Comparison of ENCODE assay signal across 25 mouse cellular contexts in the genomic region with DNA sequence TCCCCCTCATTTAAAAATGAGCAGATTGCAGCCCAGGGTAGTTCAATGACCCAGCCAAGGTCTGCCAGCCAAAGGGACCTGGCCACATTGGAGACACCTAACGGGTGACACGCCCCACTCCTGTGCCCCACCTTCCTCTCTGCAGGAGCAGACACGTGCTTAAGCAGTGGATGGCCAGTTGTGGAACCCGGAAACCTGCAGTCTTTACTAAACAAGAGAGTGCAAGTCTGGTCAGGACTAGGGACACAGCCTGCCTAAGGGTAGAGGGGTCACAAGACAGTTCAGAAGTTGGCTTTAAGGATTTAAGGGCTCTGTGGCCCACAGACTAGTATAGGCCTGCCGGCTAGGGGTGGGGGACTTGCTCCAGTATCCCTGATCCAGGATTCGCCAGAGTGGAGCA.
A peak's percentile ranks its signal among the peaks of the same experiment; 100 is the strongest.
DNase-seq lines count a peak whose midpoint lies in the region; ATAC-seq and TF ChIP-seq lines count a peak whose summit lies in the region.
"Had no signal": no experiment of that assay in that cellular context is flagged by ENCODE, and none has a peak within 500 bp of the region (broad histone marks: within the 10 kb centered on the region; RNA-seq: fewer than 3 reads in every experiment).

No protein-coding gene starts in this region.

- TF ChIP-seq CTCF in hindbrain, postnatal 0 days (IDR thresholded peaks at IDR 0.05; ENCODE audit: low read depth), result no peak
- TF ChIP-seq CTCF in midbrain, postnatal 0 days (IDR thresholded peaks at IDR 0.05), result no peak

- H3K4me3 ChIP-seq in hindbrain, embryonic 10.5 days, result no peak overlapping the region
- no peak overlapping the region for H3K4me3 ChIP-seq in hindbrain, postnatal 0 days (ENCODE audit: low read length)
- H3K4me3 ChIP-seq in midbrain, embryonic 11.5 days (ENCODE audit: low read depth, low read length), result no peak overlapping the region
- no peak overlapping the region for H3K4me3 ChIP-seq in midbrain, postnatal 0 days (ENCODE audit: low read depth, low read length)
- no peak overlapping the region for H3K4me3 ChIP-seq in embryonic facial prominence, embryonic 13.5 days
- no peak overlapping the region for H3K4me3 ChIP-seq in limb, embryonic 13.5 days
- H3K4me3 ChIP-seq: forebrain, embryonic 15.5 days; heart, embryonic 12.5 days; liver, embryonic 13.5 days; midbrain, embryonic 12.5 days had no signal

- H3K36me3 ChIP-seq in hindbrain, embryonic 10.5 days, result no peaks in the 10 kb centered on the region
- no peaks in the 10 kb centered on the region for H3K36me3 ChIP-seq in hindbrain, postnatal 0 days (ENCODE audit: insufficient read depth, low read length)
- H3K36me3 ChIP-seq in midbrain, embryonic 11.5 days (ENCODE audit: control insufficient read depth, insufficient read depth, low read length), result no peaks in the 10 kb centered on the region
- no peaks in the 10 kb centered on the region for H3K36me3 ChIP-seq in midbrain, postnatal 0 days (ENCODE audit: insufficient read depth, low read length)
- H3K36me3 ChIP-seq in embryonic facial prominence, embryonic 13.5 days, result no peaks in the 10 kb centered on the region
- no peaks in the 10 kb centered on the region for H3K36me3 ChIP-seq in limb, embryonic 13.5 days
- H3K36me3 ChIP-seq: forebrain, embryonic 15.5 days; G1E; heart, embryonic 12.5 days; liver, embryonic 13.5 days; midbrain, embryonic 12.5 days had no signal

- peaks cover 15% of the 10 kb centered on the region for H3K4me1 ChIP-seq in hindbrain, embryonic 10.5 days (replicated peaks)
- H3K4me1 ChIP-seq in hindbrain, postnatal 0 days (ENCODE audit: insufficient read depth, low read length), result peaks cover 2% of the 10 kb centered on the region; the same call in 1 of the 2 replicates
- no peaks in the 10 kb centered on the region for H3K4me1 ChIP-seq in midbrain, embryonic 11.5 days (ENCODE audit: control insufficient read depth, insufficient read depth, low read length)
- H3K4me1 ChIP-seq in midbrain, postnatal 0 days (ENCODE audit: insufficient read depth, low read length), result no peaks in the 10 kb centered on the region
- peaks cover 17% of the 10 kb centered on the region for H3K4me1 ChIP-seq in embryonic facial prominence, embryonic 13.5 days
- peaks cover 23% of the 10 kb centered on the region for H3K4me1 ChIP-seq in limb, embryonic 13.5 days
- H3K4me1 ChIP-seq: heart, embryonic 12.5 days; liver, embryonic 13.5 days had no signal

- WGBS in hindbrain, embryonic 10.5 days, result 51% methylated on average over 6 of the region's 6 CpGs
- 58% methylated on average over 6 of the region's 6 CpGs for WGBS in hindbrain, postnatal 0 days
- WGBS in midbrain, embryonic 11.5 days, result 56% methylated on average over 6 of the region's 6 CpGs
- WGBS in midbrain, postnatal 0 days, result 63% methylated on average over 6 of the region's 6 CpGs
- 45% methylated on average over 6 of the region's 6 CpGs for WGBS in embryonic facial prominence, embryonic 13.5 days
- 47% methylated on average over 6 of the region's 6 CpGs for WGBS in limb, embryonic 13.5 days

- no peak overlapping the region for H3K9ac ChIP-seq in hindbrain, postnatal 0 days (replicated peaks; ENCODE audit: low read length)
- no peak overlapping the region for H3K9ac ChIP-seq in midbrain, embryonic 11.5 days (ENCODE audit: low read length)
- H3K9ac ChIP-seq in midbrain, postnatal 0 days (replicated peaks; ENCODE audit: low read length, poor library complexity, severe bottlenecking), result no peak overlapping the region
- no peak overlapping the region for H3K9ac ChIP-seq in embryonic facial prominence, embryonic 13.5 days
- no peak overlapping the region for H3K9ac ChIP-seq in limb, embryonic 13.5 days
- H3K9ac ChIP-seq: forebrain, embryonic 15.5 days; heart, embryonic 12.5 days; liver, embryonic 13.5 days; midbrain, embryonic 12.5 days had no signal

- H3K27me3 ChIP-seq in hindbrain, embryonic 10.5 days (ENCODE audit: insufficient read depth, poor library complexity, severe bottlenecking), result peaks cover 4% of the 10 kb centered on the region
- no peaks in the 10 kb centered on the region for H3K27me3 ChIP-seq in hindbrain, postnatal 0 days (ENCODE audit: insufficient read depth, low read length)
- no peaks in the 10 kb centered on the region for H3K27me3 ChIP-seq in midbrain, embryonic 11.5 days (ENCODE audit: control insufficient read depth, insufficient read depth, low read length)
- H3K27me3 ChIP-seq in midbrain, postnatal 0 days (ENCODE audit: insufficient read depth, low read length), result no peaks in the 10 kb centered on the region
- peaks cover 2% of the 10 kb centered on the region; the same call in 1 of the 2 replicates for H3K27me3 ChIP-seq in embryonic facial prominence, embryonic 13.5 days
- H3K27me3 ChIP-seq in limb, embryonic 13.5 days, result peaks cover 14% of the 10 kb centered on the region
- H3K27me3 ChIP-seq: forebrain, embryonic 15.5 days; liver, embryonic 13.5 days had no signal

- DNase-seq in hindbrain, embryonic 10.5 days (ENCODE audit: low spot score), result no peak
- DNase-seq in hindbrain, postnatal 0 days (ENCODE audit: low spot score), result no peak
- DNase-seq in midbrain, embryonic 11.5 days (ENCODE audit: low spot score, missing footprints), result peak; percentile 57
- no peak for DNase-seq in midbrain, postnatal 0 days (ENCODE audit: low spot score)
- no peak for DNase-seq in embryo, embryonic 9.5 days (ENCODE audit: extremely low spot score)
- no peak for DNase-seq in liver
- DNase-seq: adrenal gland, adult 8-10 months; cerebellum, adult 18-20 months; gastrocnemius, postnatal 10 days; heart, postnatal 14 days; kidney, adult 18-20 months; kidney, postnatal 25 days; layer of hippocampus, postnatal 36 days; liver, embryonic 13.5 days; lung, adult 2 months; lung, postnatal 14 days; thymus, adult 18-20 months; thymus, postnatal 36 days had no signal

- no peaks in the 10 kb centered on the region for H3K9me3 ChIP-seq in hindbrain, embryonic 10.5 days
- no peaks in the 10 kb centered on the region for H3K9me3 ChIP-seq in hindbrain, postnatal 0 days (ENCODE audit: low read length)
- H3K9me3 ChIP-seq in midbrain, embryonic 11.5 days (ENCODE audit: control insufficient read depth, low read length), result no peaks in the 10 kb centered on the region
- no peaks in the 10 kb centered on the region for H3K9me3 ChIP-seq in midbrain, postnatal 0 days (ENCODE audit: low read length)
- H3K9me3 ChIP-seq in embryonic facial prominence, embryonic 13.5 days, result no peaks in the 10 kb centered on the region
- H3K9me3 ChIP-seq in limb, embryonic 13.5 days, result no peaks in the 10 kb centered on the region
- H3K9me3 ChIP-seq: forebrain, embryonic 15.5 days; heart, embryonic 12.5 days; liver, embryonic 13.5 days; midbrain, embryonic 12.5 days had no signal

- H3K27ac ChIP-seq in hindbrain, embryonic 10.5 days, result peak overlapping the region; percentile 23; the same call in 1 of the 2 replicates
- H3K27ac ChIP-seq in hindbrain, postnatal 0 days, result no peak overlapping the region
- no peak overlapping the region for H3K27ac ChIP-seq in midbrain, embryonic 11.5 days (ENCODE audit: low read depth, low read length)
- H3K27ac ChIP-seq in midbrain, postnatal 0 days (ENCODE audit: low read depth, low read length), result no peak overlapping the region
- H3K27ac ChIP-seq in embryonic facial prominence, embryonic 13.5 days, result peak overlapping the region; percentile 4; the same call in 1 of the 2 replicates
- peak overlapping the region; percentile 8; the same call in 1 of the 2 replicates for H3K27ac ChIP-seq in limb, embryonic 13.5 days
- H3K27ac ChIP-seq: forebrain, embryonic 15.5 days; liver, embryonic 13.5 days; midbrain, embryonic 12.5 days had no signal

- no peak overlapping the region for H3K4me2 ChIP-seq in hindbrain, postnatal 0 days (ENCODE audit: low read depth, low read length)
- no peak overlapping the region for H3K4me2 ChIP-seq in midbrain, embryonic 11.5 days
- H3K4me2 ChIP-seq in midbrain, postnatal 0 days (ENCODE audit: low read depth, low read length, poor library complexity, severe bottlenecking), result no peak overlapping the region
- no peak overlapping the region for H3K4me2 ChIP-seq in embryonic facial prominence, embryonic 13.5 days
- H3K4me2 ChIP-seq in limb, embryonic 13.5 days (replicated peaks), result 0 out of 2 replicates have a peak overlapping the region, but pooled peaks have one; percentile 3
- H3K4me2 ChIP-seq: forebrain, embryonic 15.5 days; heart, embryonic 12.5 days; liver, embryonic 13.5 days; midbrain, embryonic 12.5 days had no signal

- ATAC-seq in hindbrain, postnatal 0 days, result no peak
- ATAC-seq in midbrain, embryonic 11.5 days (ENCODE audit: low FRiP score), result no peak
- no peak for ATAC-seq in midbrain, postnatal 0 days (ENCODE audit: low FRiP score)
- no peak for ATAC-seq in embryonic facial prominence, embryonic 13.5 days (ENCODE audit: insufficient number of reproducible peaks, insufficient read depth, low FRiP score, low TSS enrichment, low read depth)
- 0 out of 2 replicates have a peak, but pooled peaks have one; percentile 10 for ATAC-seq in limb, embryonic 13.5 days (ENCODE audit: low FRiP score, low read depth)
- ATAC-seq: forebrain, embryonic 15.5 days; Patski had no signal

Comparison
In these comparisons a context has a peak if more than half of its experiments do, and no peak if none do; other contexts are left out.
1. H3K27ac ChIP-seq: peak in hindbrain, embryonic 10.5 days (single experiment), embryonic facial prominence, embryonic 13.5 days (single experiment) and limb, embryonic 13.5 days (single experiment); none in hindbrain, postnatal 0 days (single experiment), midbrain, embryonic 11.5 days (single experiment) and midbrain, postnatal 0 days (single experiment).